Mouse (Mus musculus): ENCODE results near the gene Arl15.

Gene Arl15

DNA sequence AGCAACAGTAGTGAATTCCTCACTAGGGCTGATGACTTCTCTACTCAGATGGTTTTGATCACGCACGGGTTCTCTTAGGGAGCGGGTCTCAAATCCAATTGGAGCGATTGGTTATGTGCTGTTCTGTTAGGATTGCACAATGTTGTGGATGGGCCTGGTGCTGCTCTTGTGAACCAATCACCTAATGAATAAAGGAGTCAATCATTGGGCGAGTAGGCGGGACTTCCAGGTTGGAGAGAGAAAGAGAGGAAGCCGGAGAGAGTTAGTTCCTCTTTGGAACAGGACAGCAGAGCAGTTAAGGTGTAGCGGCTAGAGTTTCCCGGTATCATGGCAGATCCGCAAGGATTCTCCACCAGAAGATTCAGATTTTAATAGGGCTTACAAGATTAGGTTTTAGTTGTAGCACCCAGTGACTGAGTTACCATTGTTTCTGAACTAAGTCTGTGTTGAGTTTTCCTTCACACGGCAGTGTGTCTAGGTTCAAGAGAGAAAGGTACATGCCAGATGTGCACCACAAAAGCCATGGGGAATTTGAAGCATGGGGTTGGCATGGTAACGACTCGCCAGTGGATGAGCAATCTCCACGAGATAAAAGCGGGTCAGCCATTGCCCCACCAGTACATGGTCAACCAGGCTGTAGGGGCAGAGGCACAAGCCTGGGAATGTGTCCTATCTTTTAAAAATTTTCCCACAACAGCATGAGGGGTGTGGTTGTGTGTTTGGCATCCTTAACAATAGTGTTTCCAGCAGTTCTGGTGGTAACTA lies 408.7 kb downstream of the Arl15 start:
- no peak for DNase-seq (ENCODE audit: low read depth, low spot score)

All from brain, embryonic 18.5 days (tissue).